Mouse (Mus musculus) limb, embryonic 13.5 days (tissue): ENCODE results near the gene Ppp1r12b. TPM values are rescaled to one million over a fixed set of nuclear protein-coding genes. Genes with fewer than 3 reads are reported as not detected.
A peak's percentile ranks its signal among the peaks of the same experiment; 100 is the strongest.

Source experiments
- ATAC-seq: fragments of 200-750 bp; cut with Nextera tagmentation; 2 replicates; pipeline ENCODE4 v1.8.0; 2017; ENCODE audit warnings: low read depth, moderate number of reproducible peaks, moderate TSS enrichment; ENCODE audit not compliant: low FRiP score
- H3K27ac ChIP-seq: fragments of 300-500 bp; sonication (generic); 2 replicates; pipeline ENCODE4 v1.5.1; 2015; ENCODE audit warnings: inconsistent platforms, mild to moderate bottlenecking, moderate library complexity
- H3K27me3 ChIP-seq: fragments of 300-500 bp; sonication (generic); 2 replicates; pipeline ENCODE4 v1.6.1; 2015; ENCODE audit warnings: mild to moderate bottlenecking, inconsistent platforms
- H3K36me3 ChIP-seq: fragments of 300-500 bp; sonication (generic); 2 replicates; pipeline ENCODE4 v1.6.1; 2015; ENCODE audit warnings: inconsistent platforms, mild to moderate bottlenecking, moderate library complexity
- H3K4me1 ChIP-seq: fragments of 300-500 bp; sonication (generic); 2 replicates; pipeline ENCODE4 v1.6.1; 2015; ENCODE audit warnings: inconsistent platforms
- H3K4me2 ChIP-seq: fragments of 300-500 bp; sonication (generic); replicated peaks from 2 replicates; pipeline ENCODE4 v1.6.1; 2015; ENCODE audit warnings: inconsistent platforms, mild to moderate bottlenecking, moderate library complexity
- H3K4me3 ChIP-seq: fragments of 300-500 bp; sonication (generic); 2 replicates; pipeline ENCODE4 v1.5.1; 2015; ENCODE audit warnings: moderate library complexity, mild to moderate bottlenecking, inconsistent platforms
- H3K9ac ChIP-seq: fragments of 300-500 bp; sonication (generic); 2 replicates; pipeline ENCODE4 v1.6.1; 2015; ENCODE audit warnings: mild to moderate bottlenecking, inconsistent platforms
- H3K9me3 ChIP-seq: fragments of 300-500 bp; sonication (generic); 2 replicates; pipeline ENCODE4 v1.6.1; 2016; ENCODE audit warnings: inconsistent platforms
- WGBS: fragments of 180-500 bp; shearing (Covaris S2); methylation state at CpG from one replicate; pipeline ENCODE4 v1.1.7; 2015; 5-methylcytosine and 5-hydroxymethylcytosine counted together
- polyA plus RNA-seq: library from polyadenylated mRNA; unstranded; fragments of >200 nt; fragmentation: Nextera tagmentation; extraction: Ambion mirVana; gene quantifications from 2 replicates; pipeline ENCODE4 v1.2.1, GENCODE M21; 2015

Gene Ppp1r12b
- polyA plus RNA-seq: 6.5 and 7.1 TPM in 2 replicates

- peak; percentile 98 for ATAC-seq
- 0% methylated on average over 39 of the region's 39 CpGs for WGBS
- H3K27ac ChIP-seq: peak within 1 kb of the TSS; percentile 89
These were observed at the start of gene Ppp1r12b for GRCm38 (mm10) chr1:134955637-134956176. Gene Ppp1r12b (minus strand): TSS chr1:134955942.

GRCm38 (mm10) chr1:135003346-135003745 is 47.6 kb upstream of the Ppp1r12b start:
- ATAC-seq: no peak

More at GRCm38 (mm10) chr1:134955637-134956176, at the start of gene Ppp1r12b:
- Histone ChIP-seq H3K36me3 (no peaks in the 10 kb centered on the region), H3K9me3 (no peaks in the 10 kb centered on the region), H3K4me1 (peaks cover 14% of the 10 kb centered on the region), H3K4me2 (peak within 1 kb of the TSS; percentile 81), H3K4me3 (peak within 1 kb of the TSS; percentile 84), H3K9ac (peak within 1 kb of the TSS; percentile 89), H3K27me3 (no peaks in the 10 kb centered on the region)

GRCm38 (mm10) chr1:135000527-135000926 is 44.8 kb upstream of the Ppp1r12b start:
- H3K9me3 ChIP-seq: no peaks in the 10 kb centered on the region
- no peak overlapping the region for H3K9ac ChIP-seq
- H3K4me2 ChIP-seq: no peak overlapping the region
- peaks cover 11% of the 10 kb centered on the region for H3K4me1 ChIP-seq
- H3K36me3 ChIP-seq: no peaks in the 10 kb centered on the region
- 80% methylated on average over 9 of the region's 9 CpGs for WGBS
- no peak overlapping the region for H3K4me3 ChIP-seq
- H3K27ac ChIP-seq: no peak overlapping the region
- ATAC-seq: no peak
- H3K27me3 ChIP-seq: peaks cover 14% of the 10 kb centered on the region

More at GRCm38 (mm10) chr1:135003346-135003745, 47.6 kb upstream of the Ppp1r12b start:
- Histone ChIP-seq H3K9ac (no peak overlapping the region), H3K4me1 (peaks cover 15% of the 10 kb centered on the region), H3K27me3 (peaks cover 10% of the 10 kb centered on the region), H3K36me3 (no peaks in the 10 kb centered on the region), H3K4me2 (no peak overlapping the region), H3K4me3 (no peak overlapping the region), H3K9me3 (no peaks in the 10 kb centered on the region), H3K27ac (no peak overlapping the region)
- 69% methylated on average over 4 of the region's 4 CpGs for WGBS

- Histone ChIP-seq H3K27ac (no peak overlapping the region), H3K27me3 (peaks cover 14% of the 10 kb centered on the region; the same call in 1 of the 2 replicates), H3K9me3 (no peaks in the 10 kb centered on the region), H3K4me3 (no peak overlapping the region), H3K36me3 (no peaks in the 10 kb centered on the region), H3K4me1 (peaks cover 6% of the 10 kb centered on the region; the same call in 1 of the 2 replicates), H3K4me2 (no peak overlapping the region), H3K9ac (no peak overlapping the region)
- no peak for ATAC-seq
- WGBS: 84% methylated on average over 8 of the region's 8 CpGs
These were observed 42.5 kb upstream of the Ppp1r12b start for GRCm38 (mm10) chr1:134998231-134998630.

GRCm38 (mm10) chr1:134997568-134997967 is 41.8 kb upstream of the Ppp1r12b start:
- Histone ChIP-seq H3K27ac (no peak overlapping the region), H3K4me2 (no peak overlapping the region), H3K9me3 (no peaks in the 10 kb centered on the region), H3K36me3 (no peaks in the 10 kb centered on the region), H3K4me1 (peaks cover 2% of the 10 kb centered on the region; the same call in 1 of the 2 replicates), H3K27me3 (peaks cover 10% of the 10 kb centered on the region; the same call in 1 of the 2 replicates), H3K9ac (no peak overlapping the region), H3K4me3 (no peak overlapping the region)
- WGBS: 77% methylated on average over 5 of the region's 5 CpGs
- no peak for ATAC-seq

- Histone ChIP-seq H3K4me2 (no peak overlapping the region), H3K27ac (no peak overlapping the region), H3K4me1 (peaks cover 13% of the 10 kb centered on the region), H3K4me3 (no peak overlapping the region), H3K27me3 (peaks cover 10% of the 10 kb centered on the region; the same call in 1 of the 2 replicates), H3K9ac (no peak overlapping the region), H3K9me3 (no peaks in the 10 kb centered on the region), H3K36me3 (no peaks in the 10 kb centered on the region)
- WGBS: 85% methylated on average over 7 of the region's 7 CpGs
- no peak for ATAC-seq
These were observed 40.7 kb upstream of the Ppp1r12b start for GRCm38 (mm10) chr1:134996471-134996870.

GRCm38 (mm10) chr1:134995954-134996353 is 40.2 kb upstream of the Ppp1r12b start:
- H3K4me2 ChIP-seq: no peak overlapping the region
- H3K27ac ChIP-seq: no peak overlapping the region
- H3K36me3 ChIP-seq: no peaks in the 10 kb centered on the region
- peaks cover 10% of the 10 kb centered on the region; the same call in 1 of the 2 replicates for H3K27me3 ChIP-seq
- no peaks in the 10 kb centered on the region for H3K9me3 ChIP-seq
- no peak overlapping the region for H3K4me3 ChIP-seq
- H3K9ac ChIP-seq: no peak overlapping the region
- no peak for ATAC-seq
- 0% methylated on average over 1 of the region's 1 CpGs for WGBS
- peaks cover 16% of the 10 kb centered on the region for H3K4me1 ChIP-seq

- H3K4me1 ChIP-seq: peaks cover 16% of the 10 kb centered on the region
- 51% methylated on average over 4 of the region's 4 CpGs for WGBS
- H3K9me3 ChIP-seq: no peaks in the 10 kb centered on the region
- no peak for ATAC-seq
- H3K9ac ChIP-seq: no peak overlapping the region
- no peak overlapping the region for H3K4me2 ChIP-seq
- H3K4me3 ChIP-seq: no peak overlapping the region
- H3K27ac ChIP-seq: no peak overlapping the region
- H3K36me3 ChIP-seq: no peaks in the 10 kb centered on the region
- peaks cover 14% of the 10 kb centered on the region; the same call in 1 of the 2 replicates for H3K27me3 ChIP-seq
These were observed 39.7 kb upstream of the Ppp1r12b start for GRCm38 (mm10) chr1:134995437-134995836.

- Histone ChIP-seq H3K9me3 (no peaks in the 10 kb centered on the region), H3K27me3 (peaks cover 16% of the 10 kb centered on the region; the same call in 1 of the 2 replicates), H3K4me2 (no peak overlapping the region), H3K9ac (no peak overlapping the region), H3K4me1 (peaks cover 16% of the 10 kb centered on the region), H3K36me3 (no peaks in the 10 kb centered on the region), H3K27ac (no peak overlapping the region), H3K4me3 (no peak overlapping the region)
- WGBS: 87% methylated on average over 3 of the region's 3 CpGs
- no peak for ATAC-seq
These were observed 39.0 kb upstream of the Ppp1r12b start for GRCm38 (mm10) chr1:134994739-134995138.

- ATAC-seq: peak; percentile 8; the same call in 1 of the 2 replicates
- H3K4me3 ChIP-seq: no peak overlapping the region
- H3K4me2 ChIP-seq: 0 out of 2 replicates have a peak overlapping the region, but pooled peaks have one; percentile 0
- 21% methylated on average over 8 of the region's 8 CpGs for WGBS
- H3K9me3 ChIP-seq: no peaks in the 10 kb centered on the region
- no peaks in the 10 kb centered on the region for H3K36me3 ChIP-seq
- H3K4me1 ChIP-seq: peaks cover 24% of the 10 kb centered on the region
- H3K27ac ChIP-seq: peak overlapping the region; percentile 45; the same call in 1 of the 2 replicates
- H3K9ac ChIP-seq: no peak overlapping the region
- H3K27me3 ChIP-seq: peaks cover 32% of the 10 kb centered on the region
These were observed 36.4 kb upstream of the Ppp1r12b start for GRCm38 (mm10) chr1:134992046-134992645.

GRCm38 (mm10) chr1:134989372-134989771 is 33.6 kb upstream of the Ppp1r12b start:
- Histone ChIP-seq H3K9ac (no peak overlapping the region), H3K9me3 (no peaks in the 10 kb centered on the region), H3K4me2 (no peak overlapping the region), H3K36me3 (no peaks in the 10 kb centered on the region), H3K27me3 (peaks cover 36% of the 10 kb centered on the region), H3K4me1 (peaks cover 24% of the 10 kb centered on the region), H3K4me3 (no peak overlapping the region), H3K27ac (no peak overlapping the region)
- 10% methylated on average over 7 of the region's 7 CpGs for WGBS
- ATAC-seq: no peak

- H3K9me3 ChIP-seq: no peaks in the 10 kb centered on the region
- no peak overlapping the region for H3K27ac ChIP-seq
- peak overlapping the region; percentile 45 for H3K4me3 ChIP-seq
- WGBS: 10% methylated on average over 14 of the region's 14 CpGs
- H3K36me3 ChIP-seq: no peaks in the 10 kb centered on the region
- 0 out of 2 replicates have a peak, but pooled peaks have one; percentile 34 for ATAC-seq
- H3K4me1 ChIP-seq: peaks cover 24% of the 10 kb centered on the region
- H3K4me2 ChIP-seq: peak overlapping the region; percentile 88
- H3K27me3 ChIP-seq: peaks cover 36% of the 10 kb centered on the region
- peak overlapping the region; percentile 61 for H3K9ac ChIP-seq
These were observed 32.2 kb upstream of the Ppp1r12b start for GRCm38 (mm10) chr1:134987962-134988341.
